Mouse (Mus musculus) embryo, embryonic 10 days (tissue): ENCODE results near the gene Olfr974.
"Not testable (repeated sequence)": the region's sequence is repeated elsewhere in the genome, so short reads cannot be mapped to it uniquely, and the experiment has no call there.

ENCODE experiments used
- DNase-seq: peaks from one replicate; pipeline ENCODE4 v3.0.0-alpha.2; 2015; ENCODE audit warnings: low spot score

Gene Olfr974

GRCm38 (mm10) chr9:39937201-39937600, at the start of gene Olfr974:
TSS of gene Olfr974 (plus strand) at chr9:39937501.
- DNase-seq = no peak

DNA sequence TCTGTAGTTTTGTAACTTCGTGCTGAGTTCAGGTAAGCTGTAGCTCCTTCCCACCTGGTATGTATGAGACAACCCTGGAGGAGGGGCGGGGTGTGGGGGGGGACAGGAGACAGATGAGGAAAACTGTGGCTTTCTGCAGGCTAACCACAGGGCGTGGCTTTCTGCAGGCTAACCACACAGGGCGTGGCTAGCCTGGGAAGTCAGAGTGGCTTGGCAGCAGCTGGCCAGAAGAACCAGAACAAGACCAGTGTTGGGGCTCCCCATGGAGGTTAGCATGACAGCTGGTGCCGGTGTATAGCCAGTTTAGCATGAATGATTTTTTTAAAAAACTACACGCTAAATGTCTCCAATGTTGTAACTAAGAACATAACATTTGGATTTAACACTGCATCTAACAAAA, 32.2 kb upstream of the Olfr974 start:
- no peak for DNase-seq

- DNase-seq = no peak
Observed at GRCm38 (mm10) chr9:39907036-39907435, 30.3 kb upstream of the Olfr974 start, which contains the start of gene Olfr229. TSS of gene Olfr229 (plus strand) at chr9:39907336.

GRCm38 (mm10) chr9:39909939-39910338, 27.4 kb upstream of the Olfr974 start:
- no peak for DNase-seq

- DNase-seq = not testable (repeated sequence)
Observed at GRCm38 (mm10) chr9:39927975-39928836, 9.1 kb upstream of the Olfr974 start.

DNA sequence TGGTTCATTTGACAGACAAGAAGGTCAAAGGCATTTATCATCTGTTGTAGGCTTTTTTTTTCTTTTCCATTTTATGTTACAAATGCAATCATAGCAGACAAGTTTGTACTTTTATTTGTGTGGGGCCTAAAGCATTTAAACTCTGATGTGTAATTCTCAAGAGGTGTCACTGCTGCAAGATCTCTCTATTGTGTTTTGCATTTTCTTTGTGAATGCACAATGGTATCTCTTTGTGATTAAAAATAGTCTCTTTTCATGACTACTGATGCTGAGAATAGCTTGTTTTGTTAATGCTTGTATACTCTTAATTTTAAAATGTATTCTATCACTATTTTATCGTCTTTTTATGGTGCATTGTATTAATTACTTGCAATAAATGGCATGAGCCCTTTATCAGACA, 8.5 kb upstream of the Olfr974 start:
- not testable (repeated sequence) for DNase-seq

DNA sequence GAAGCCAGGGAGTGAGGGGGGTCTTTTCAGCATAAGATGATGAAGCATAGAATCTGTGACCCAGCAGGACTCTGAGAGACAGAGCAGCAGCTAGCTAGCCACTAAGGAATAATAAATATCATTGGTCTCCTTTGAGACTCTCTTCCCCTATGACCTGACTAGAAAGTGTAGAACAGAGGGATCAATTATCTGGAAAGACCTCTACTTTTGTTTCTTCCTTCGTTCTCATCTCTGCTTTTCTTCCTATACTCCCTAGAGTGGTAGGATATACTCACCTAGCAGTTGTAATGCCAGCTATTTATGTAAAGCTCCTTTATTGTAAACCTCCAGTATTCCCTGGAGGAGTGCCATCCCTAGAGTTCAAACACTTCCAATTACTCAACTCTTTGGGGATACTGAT, 14.6 kb downstream of the Olfr974 start, which contains the start of gene Olfr975:
TSS of gene Olfr975 (minus strand) at position 101 of the 400 bp plus-strand sequence.
- DNase-seq = no peak

GRCm38 (mm10) chr9:39961033-39961432, 23.7 kb downstream of the Olfr974 start, which contains the start of gene Olfr976:
TSS of gene Olfr976 (minus strand) at chr9:39961133.
- not testable (repeated sequence) for DNase-seq

DNA sequence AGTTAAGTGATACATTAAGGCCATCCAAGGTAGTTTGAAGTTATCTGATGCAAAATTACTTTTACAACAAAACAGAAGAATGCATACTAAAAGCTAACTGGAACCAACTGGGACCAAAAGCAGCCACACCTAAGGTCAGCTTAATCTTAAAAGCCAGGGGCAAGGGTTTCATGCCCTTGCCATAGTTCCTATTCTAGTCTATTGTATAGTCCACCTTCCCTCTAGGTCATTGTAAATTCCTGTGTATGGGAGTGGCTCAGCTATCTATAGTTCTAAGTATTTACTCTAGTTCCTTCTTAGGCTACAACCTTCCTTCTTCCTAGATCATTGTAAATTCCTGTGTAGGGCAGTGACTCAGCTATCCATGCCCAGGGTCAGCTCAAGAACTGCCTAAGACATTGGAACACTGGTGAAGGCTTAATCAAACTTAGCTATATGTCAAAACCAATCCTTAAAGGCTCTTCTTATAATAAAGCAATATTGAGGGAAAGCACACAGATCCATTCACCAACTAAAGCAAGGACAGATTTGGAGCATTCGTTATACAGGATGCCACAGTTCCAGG, 39.4 kb downstream of the Olfr974 start:
- DNase-seq = not testable (repeated sequence)

DNA sequence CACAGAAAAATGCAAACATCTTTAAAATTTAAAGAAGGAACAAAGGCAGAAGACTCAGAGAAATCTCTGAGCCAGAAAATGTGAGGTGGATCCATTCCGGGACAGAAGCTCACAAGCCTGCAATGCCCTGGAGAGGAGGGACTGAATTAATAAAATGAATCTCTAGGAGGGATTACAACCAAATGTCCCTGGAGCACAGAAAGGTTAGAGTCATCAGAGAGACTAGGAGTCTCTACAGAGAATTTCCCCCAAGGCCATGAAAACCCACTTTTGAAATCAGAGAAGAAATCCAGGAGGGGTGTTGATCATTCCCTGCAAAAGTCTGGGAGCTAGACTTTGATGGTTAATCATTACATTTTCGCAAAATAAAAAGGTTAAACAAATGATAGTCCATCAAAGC, 54.5 kb downstream of the Olfr974 start, which contains the start of gene Olfr978:
TSS of gene Olfr978 (plus strand) at position 301 of the 400 bp plus-strand sequence.
- no peak for DNase-seq
